Mouse (Mus musculus) layer of hippocampus, postnatal 10 days (tissue): ENCODE results near the gene Slx. TPM values are rescaled to one million over a fixed set of nuclear protein-coding genes. Genes with fewer than 3 reads are reported as not detected.
"Not testable (repeated sequence)": the region's sequence is repeated elsewhere in the genome, so short reads cannot be mapped to it uniquely, and the experiment has no call there.

Experiments
- DNase-seq, 2 experiments: peaks; one replicate each; pipeline ENCODE4 v3.0.0; 2021; ENCODE audit warnings: low spot score in 2 of 2
- long read RNA-seq: library from polyadenylated mRNA; stranded (forward); transcript quantifications from one replicate; pipeline ENCODE4 v2.0.0, GENCODE M21; 2023
- microRNA-seq, 2 experiments: library from miRNA; unstranded; fragments of <30 nt; microRNA quantifications; one replicate each; pipeline ENCODE4 v1.2.0; 2021
- total RNA-seq, 2 experiments: library from RNA; stranded (reverse); gene quantifications; 2 replicates each; pipeline ENCODE4 v1.2.3; 2021

The Slx gene
- total RNA-seq, result not detected
- long read RNA-seq, result 0 reads

DNA sequence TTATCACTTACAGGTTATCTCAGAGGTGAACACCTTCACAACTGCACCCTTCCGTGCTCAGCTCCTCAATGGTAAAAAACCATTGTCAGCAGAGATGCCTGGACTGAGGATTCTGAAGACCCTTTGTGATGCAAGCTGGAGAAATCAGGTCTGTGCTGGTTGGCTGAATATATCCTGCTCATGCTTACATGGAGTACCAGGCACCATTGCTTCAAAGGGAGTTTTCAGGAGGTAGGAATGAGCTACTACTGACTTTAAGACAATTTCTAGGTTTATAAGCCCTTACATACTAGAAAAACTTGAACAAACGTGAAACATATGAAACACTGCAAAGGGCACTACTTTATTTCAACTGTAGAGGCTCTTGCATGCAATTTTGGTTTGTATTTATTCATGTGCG is at the start of gene Slx:
TSS of gene Slx (minus strand) at position 101 of the 400 bp plus-strand sequence.
- DNase-seq, result not testable (repeated sequence)

Small RNAs within 50 kb of the gene (microRNA-seq; reads per million reads assigned to microRNA genes)
- 0 reads per million in 2 experiments for gene Gm27341

Other genes with a start within 250 kb of the Slx start
- gene Gm2030, start 235.5 kb downstream of the Slx start, total RNA-seq, result not detected
- gene Gm14525, start 157.1 kb upstream of the Slx start, total RNA-seq, result not detected